Mouse (Mus musculus) regulatory T cell (primary cell): ENCODE measurements around the gene Actl6b.
"Not testable (repeated sequence)": the region's sequence is repeated elsewhere in the genome, so short reads cannot be mapped to it uniquely, and the experiment has no call there.

Experiments
- in situ Hi-C: fragments of 300-600 bp; cut with MboI, MseI; formaldehyde crosslinking; loops from one replicate; pipeline ENCODE4 v1.15.1; 2025; ENCODE audit warnings: high pct_unique_total_duplicates

The Actl6b gene

DNA sequence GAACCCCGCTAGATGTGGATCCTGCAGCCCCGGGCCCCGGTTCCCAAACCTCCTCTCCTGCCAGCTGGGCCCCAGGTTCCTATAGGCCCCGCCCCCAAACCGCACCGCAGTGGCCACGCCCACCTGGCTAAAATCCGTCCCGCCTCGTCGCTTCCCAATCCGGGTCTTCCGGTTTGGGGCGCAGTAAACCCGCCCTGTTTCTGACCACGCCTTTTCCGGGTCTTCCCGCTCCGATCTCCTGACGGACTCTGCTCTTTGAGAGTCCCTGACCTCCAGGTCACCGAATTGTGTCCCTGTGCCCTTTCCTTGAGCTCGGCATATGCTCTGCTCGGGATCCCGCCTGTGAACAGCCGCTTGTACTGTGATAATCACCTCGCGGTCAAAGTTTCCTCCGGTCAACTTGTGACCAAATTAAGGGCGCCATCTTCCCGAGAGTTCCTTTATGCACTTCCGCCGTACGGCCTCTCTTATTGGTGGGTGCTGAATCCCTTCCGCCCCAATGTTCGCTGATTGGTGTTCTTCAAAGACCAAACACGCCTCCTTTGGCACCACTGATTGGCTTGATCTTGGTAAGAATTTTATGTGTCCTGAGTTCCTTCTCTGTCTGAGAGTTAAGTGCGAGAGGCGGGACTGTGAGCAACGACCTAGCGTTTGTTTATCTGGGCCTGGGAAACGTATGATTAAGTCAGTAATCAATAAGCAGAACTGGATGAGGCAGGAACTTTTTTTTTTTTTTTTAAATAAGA is 47.5 kb downstream of the Actl6b start, which contains the start of gene Mospd3:
Gene Mospd3, minus strand, starts transcription at position 440 of the 746 bp plus-strand sequence.
- in situ Hi-C loops: no loop called here

DNA sequence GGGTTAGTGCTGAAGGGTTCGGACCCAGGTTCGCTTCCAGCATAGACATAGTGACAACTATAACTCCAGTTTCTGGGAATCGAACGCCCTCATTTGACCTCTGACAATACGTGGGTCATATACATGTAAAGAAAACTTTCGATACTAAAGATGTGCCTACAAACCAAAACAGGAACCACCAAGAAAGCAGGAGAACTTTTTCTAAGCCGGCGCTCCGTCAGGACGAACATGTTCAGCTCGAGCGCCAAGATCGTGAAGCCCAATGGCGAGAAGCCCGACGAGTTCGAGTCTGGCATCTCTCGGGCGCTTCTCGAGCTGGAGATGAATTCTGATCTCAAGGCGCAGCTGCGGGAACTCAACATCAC is 48.0 kb downstream of the Actl6b start:
- in situ Hi-C loops: no loop called here

DNA sequence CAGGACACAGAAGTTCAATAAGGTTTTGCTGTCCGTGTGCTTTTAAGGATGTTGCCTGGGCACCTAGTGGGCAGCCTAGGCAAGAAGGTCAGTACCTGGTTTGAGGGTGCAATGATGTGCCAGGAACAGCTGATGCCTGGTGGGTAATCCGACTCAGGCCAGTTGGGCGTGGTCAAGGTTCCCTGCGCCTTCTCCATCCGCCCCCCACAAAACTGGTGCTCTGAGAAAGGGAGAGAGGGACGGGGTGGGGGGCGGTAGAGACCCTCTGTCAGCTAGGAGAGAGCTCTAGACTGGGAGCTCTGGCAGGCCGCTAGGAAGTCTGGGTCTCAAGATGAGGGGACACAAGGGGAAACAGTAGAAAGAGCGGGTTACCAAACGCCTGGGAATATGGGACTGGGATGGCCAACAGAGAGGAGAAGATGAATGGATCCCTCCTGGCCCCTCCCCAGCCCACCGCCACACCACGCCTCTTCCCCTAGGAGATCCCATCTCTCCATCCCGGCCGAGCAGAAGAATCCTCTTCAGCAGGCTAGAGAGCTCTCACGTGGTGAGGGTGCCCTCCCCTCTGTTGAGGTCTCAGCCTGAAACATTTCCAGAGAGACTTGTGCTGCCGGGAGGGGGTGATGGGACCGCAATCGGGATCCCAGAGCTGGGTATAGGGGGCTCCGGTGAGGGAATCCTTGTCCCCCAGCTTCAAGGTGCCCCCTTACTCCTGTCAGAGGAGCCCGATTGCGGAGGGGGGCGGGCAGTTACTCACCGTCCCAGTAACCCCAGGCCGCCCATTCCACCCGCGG is 54.7 kb downstream of the Actl6b start:
- in situ Hi-C loops: no loop called here

DNA sequence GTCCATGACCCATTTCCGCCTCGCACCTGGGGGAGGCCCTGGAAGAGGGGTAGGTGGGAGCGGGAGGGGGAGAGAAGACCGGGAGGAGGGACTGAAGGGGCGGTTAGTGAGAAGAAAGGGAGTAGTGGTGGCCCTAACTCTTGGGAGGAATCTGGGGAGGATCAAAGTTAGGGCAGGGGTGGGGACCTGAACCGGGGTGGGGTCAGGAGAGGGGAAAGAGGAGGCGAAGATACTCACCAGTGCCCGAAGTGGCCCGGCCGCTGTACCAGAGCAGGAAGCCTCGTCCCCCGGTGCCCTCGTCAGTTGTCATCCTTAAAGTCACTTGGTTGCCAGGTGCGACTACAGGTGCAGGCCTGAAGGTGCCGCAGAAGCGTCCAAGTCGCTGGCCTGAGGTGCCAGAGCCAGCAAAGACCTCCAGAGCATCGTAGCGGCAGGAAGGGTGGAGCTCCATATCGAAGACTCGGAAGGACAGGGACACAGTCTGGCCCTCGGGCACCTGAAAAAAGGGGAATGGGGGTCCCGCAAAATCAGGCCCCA is 55.4 kb downstream of the Actl6b start:
- in situ Hi-C loops: no loop called here

DNA sequence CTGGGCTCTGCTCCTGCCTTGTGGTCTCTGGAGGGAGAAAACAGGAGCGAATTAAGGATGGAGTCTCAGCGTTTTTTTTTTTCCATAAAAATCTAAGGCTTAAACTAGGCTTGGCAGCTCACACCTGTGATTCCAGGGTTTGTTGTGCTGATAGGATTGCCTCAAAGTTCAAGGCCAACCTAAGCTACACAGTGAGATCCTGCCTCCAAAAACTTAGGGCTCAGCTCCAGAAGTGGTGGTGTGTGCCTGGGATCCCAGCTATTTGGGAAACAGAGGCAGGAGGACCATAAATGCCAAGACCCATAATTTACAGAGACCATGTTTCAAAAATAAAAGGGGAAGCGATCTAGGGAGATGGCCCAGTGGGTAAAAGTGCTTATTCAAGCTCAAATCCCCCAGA is 56.0 kb downstream of the Actl6b start:
- in situ Hi-C loops: no loop called here

DNA sequence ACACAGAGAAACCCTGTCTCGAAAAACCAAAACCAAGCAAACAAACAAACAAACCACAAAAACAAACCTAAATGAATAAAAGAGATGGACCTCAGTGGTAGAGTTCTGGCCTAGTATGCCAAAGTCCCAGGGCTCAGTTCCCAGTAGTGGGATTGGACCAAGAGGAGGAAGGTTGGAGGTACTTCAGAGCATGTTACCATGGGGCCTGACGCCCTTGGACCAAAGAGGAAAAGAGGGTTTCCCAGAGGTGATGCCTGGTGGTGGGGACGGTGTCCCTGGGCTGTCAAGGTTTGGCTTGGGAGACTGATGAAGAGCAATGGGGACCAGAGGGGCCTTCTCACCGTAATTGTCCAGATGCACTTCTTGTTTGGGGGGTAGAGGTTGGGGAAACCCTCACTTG is 56.7 kb downstream of the Actl6b start:
- in situ Hi-C loops: no loop called here

DNA sequence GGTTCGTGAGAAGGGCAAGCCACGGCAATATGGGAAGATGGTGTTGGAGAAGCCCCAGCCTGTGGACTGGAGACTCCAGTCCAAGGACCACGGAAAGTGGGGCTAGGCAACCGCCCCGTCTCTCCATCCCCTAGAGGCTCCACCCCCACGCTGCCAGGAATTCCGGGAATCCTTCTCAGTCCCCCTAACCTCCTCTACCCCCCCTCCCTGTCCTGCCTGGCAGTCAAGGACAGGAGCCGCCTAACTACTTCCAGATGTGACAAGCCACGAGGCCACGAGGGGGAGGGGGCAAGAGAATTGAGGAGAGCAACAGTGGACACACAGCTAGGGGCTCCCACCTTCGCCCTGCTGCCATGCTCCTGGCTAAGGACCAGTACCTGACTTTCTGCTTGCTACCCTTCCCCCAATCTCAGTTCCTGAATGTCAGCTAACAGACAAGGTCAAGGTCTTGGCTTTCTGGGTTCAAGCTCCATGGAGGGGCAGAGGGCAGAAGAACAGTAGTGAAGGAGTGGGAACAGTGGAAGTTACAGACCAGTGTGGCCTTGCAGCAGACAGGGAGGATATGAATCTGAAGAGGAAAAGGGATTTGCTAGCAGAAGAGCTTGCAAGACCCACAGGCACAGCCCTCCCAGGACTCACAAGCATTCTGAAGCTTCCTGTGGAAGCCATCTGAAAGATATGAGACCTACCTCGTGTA is 57.4 kb downstream of the Actl6b start:
- in situ Hi-C loops: no loop called here

DNA sequence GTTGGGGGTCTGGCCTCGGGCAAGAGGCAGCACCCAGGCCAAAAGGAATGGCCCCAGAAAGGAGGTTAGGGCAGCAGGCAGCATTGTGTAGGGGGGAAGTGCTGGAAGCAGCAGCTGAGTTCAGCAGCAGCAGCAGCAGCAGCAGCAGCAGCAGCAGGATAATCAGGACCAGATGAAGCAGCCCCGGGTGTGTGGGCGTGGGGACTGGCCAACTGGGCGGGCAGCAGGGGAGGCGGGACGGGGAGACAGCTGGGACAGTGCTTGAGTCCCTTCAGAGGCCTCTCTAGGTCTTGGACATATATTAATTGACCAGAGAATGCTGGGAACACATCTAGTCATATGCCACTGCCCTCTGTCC is 57.9 kb downstream of the Actl6b start:
- in situ Hi-C loops: no loop called here

DNA sequence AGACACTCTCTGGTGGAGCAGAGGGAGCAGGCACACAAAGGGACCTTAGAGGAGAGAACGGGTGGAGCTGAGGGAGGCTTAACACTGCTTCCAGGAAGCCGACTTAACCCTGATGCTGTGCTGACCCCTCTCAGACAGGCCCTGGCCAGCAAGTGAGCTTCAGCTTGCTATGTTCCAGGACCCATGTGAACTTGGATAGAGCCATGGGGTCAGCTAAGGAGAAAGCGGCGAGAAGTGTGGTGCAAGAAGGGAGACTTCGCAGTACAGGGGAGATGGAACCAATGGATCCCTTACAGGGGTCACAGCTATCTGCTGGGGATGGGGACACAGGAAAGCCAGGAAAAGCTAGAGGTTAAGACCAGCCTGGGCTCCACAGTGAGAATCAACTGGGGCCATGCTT is 59.8 kb downstream of the Actl6b start:
- in situ Hi-C loops: no loop called here

DNA sequence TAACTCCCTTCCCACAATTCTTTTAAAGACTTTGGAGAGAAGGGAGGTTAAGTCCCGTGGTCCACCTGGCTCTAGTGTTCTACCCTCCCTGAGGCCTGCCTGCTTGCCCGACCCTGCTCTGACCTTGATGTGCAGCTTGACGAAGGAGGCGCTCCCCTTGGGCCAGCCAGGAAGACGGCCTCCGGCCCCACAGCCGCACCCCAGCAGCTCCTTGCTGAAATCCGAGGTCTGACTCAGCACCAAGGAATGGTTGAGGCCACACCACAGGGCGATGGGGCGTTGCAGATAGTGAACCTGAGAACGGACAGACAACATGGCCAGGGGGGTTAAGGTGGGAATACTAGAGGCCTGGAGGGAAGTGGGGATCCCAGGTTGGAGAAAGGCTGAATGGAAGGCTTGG is 60.2 kb downstream of the Actl6b start, which contains the start of gene Pcolce:
Gene Pcolce, minus strand, starts transcription at position 235 of the 400 bp plus-strand sequence.
- in situ Hi-C loops: no loop called here

DNA sequence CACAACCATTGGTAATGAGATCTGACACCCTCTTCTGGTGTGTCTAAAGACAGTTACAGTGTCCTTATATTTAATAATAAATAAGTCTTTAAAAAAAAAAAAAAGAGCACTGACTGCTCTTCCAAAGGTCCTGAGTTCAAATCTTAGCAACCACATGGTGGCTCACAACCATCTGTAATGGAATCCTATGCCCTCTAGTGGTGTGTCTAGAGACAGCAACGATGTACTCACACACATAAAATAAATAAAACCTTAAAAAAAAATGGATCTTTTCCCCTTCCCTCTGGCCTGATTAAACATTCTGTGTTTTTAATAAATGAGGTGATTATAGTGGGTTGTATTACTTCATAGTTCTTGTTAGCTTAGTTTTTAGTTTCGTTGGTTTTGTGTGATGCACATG is 61.6 kb downstream of the Actl6b start:
- in situ Hi-C loops: not testable (repeated sequence)

DNA sequence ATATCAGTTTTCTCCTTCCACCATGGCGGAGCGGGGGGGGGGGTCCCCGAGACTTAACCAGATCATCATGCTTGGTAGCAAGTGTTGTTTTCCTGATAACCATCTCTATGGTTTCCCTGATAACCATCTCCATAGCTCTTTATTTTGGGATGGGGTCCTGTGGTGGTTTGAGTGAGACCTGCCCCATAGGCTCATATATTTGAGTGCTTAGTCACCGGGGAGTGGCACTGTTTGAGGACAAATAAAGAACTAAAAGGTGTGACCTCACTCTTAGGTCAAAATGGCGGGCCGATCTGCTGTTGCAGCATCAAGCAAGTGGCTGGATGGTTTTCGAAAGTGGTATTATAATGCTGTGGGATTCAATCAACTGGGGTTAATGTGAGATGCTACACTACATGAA is 62.0 kb downstream of the Actl6b start:
- in situ Hi-C loops: no loop called here
